Mouse (Mus musculus) central nervous system, embryonic 18 days (tissue): Measurements from ENCODE around the gene Zfp536. TPM values are rescaled to one million over a fixed set of nuclear protein-coding genes. Genes with fewer than 3 reads are reported as not detected.

Source experiments
- polyA plus RNA-seq: library from polyadenylated mRNA; depleted of rRNA; stranded (reverse); fragments of >200 nt; gene quantifications from 2 replicates; pipeline ENCODE4 v1.2.3, GENCODE M21; 2012; rRNA removed

Zfp536 gene
- 11.8 and 13.1 TPM in 2 replicates for polyA plus RNA-seq

GRCm38 (mm10) chr7:37773312-37773702, at the start of gene Zfp536:
Zfp536 (minus strand) TSS chr7:37773641.

Other genes starting within 250 kb of the Zfp536 start
- 26.9 and 29.4 TPM in 2 replicates for gene Uri1, start 249.9 kb upstream of the Zfp536 start, polyA plus RNA-seq